Mouse (Mus musculus): ENCODE data around the gene Serac1.

GRCm38 (mm10) chr17:6001389-6001788 is 78.2 kb downstream of the Serac1 start:
- TF ChIP-seq TAL1 (conservative IDR thresholded peaks at IDR 0.05; ENCODE audit: low read depth, low read length): no peak
- no peak for TF ChIP-seq CTCF (IDR thresholded peaks at IDR 0.05; ENCODE audit: low read depth, low read length)
